Mouse (Mus musculus) spleen, postnatal 10 days (tissue): ENCODE data around the gene Mrpl19.

Experiments
- DNase-seq, 2 experiments: peaks; one replicate each; pipeline ENCODE4 v3.0.0; 2021 to 2022; ENCODE audit warnings: low spot score in 2 of 2

The Mrpl19 gene

DNA sequence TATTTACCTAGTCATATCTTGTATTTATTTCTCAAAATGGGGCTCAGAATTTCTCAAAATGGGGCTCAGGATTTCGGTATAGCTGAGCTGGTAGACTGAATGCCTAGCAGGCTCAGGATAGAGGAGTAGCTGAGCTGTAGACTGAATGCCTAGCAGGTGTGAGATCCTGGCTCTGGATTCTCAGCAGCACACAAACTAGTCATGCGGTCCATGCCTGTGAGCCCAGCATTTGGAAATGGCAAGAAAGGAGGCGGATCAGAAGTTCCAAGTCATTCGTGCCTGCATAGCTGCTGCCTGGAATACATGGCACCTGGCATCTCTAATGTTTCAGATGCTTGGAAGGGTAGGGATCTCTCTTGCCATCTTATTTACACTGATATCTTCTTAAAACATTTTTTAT, 36.4 kb downstream of the Mrpl19 start:
- no peak for DNase-seq

DNA sequence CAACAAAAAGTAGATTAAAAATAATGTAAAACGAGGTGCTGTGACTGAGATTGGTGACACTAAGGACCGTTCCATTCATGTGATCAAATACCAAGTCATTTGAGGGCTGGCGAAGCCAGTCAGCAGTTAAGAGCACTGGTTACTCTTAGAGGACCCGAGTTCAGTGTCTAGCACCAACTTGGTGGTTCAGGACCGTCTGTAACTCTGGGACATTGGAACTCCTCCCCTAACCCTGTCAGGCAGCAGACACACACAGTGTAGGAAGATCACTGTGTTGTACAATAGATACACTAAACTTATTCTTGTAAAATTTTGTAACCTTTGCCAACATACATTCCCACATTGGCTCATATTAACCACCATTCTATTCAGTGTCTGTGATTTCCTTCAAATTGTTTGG, 41.5 kb downstream of the Mrpl19 start:
- peak in 1 of 2 experiments; percentile 11 for DNase-seq

DNA sequence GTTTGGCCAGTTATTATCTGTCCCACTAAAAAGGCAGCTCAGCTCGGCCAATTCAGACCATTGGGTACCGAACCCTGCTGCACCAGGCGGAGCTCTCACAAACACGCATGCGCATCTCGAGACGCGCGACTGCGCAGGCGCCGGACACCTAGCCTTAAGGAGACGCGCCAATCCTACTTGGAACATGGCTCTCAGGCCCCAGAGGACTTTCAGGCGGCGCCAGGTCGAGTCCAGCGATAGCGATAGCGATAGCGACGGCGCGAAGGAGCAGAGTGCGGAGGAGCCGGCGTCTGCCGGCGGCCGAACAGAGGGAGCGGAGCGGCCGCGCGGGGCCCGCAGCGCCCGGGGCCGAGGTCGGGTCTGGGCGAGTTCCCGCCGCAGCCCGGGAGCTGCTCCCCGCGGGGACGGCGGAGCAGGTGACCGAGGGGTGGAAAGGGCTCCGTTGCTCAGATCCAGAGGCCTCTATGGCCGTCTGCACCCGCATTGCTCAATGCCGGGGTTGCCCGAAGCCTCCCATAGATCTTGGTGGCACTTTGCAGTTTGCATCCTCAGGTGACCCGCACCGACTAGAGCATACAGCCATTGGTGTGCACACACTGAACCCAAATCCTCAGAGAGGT, 42.1 kb downstream of the Mrpl19 start, which contains the start of gene Gcfc2:
Gcfc2 (plus strand) TSS at position 147 of the 620 bp plus-strand sequence.
- peak; percentile 94 to 95 for DNase-seq

DNA sequence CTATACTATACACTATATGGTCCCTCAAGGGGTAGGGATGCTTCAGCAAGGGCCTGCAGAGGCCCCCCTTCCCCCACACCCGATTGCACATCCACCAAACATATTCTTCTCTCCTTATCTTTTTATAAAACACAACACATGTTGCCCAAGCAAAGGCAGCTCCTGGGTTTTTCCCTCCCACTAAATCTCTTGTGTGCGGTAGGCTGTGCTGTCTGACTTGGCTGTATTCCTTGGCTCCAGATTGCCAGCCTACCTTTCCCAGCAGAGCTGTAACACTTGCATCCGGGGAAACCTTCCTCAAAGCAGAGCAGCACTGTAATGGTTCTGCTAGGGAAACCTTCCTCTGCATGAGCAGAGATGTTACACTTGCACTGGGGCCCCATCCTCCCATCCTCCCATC, 53.6 kb downstream of the Mrpl19 start:
- no peak for DNase-seq

DNA sequence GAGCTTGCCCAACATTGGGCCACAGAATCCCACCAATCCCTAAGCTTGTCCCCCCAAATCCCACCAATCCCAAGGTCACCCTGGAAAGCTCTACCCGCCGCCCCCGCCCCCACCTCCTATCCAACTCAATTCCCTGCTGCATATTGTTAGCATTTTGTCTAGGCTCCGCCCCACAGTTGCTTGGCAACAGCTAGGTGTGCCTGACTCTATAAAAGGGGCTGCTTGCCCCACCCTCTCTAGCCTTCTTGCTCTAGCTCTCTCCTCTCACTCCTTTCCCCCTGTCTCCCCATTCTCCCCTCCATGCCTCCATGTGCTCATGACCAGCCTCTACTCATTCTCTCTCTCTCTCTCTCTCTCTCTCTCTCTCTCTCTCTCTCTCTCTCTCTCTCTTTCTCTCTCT, 54.0 kb downstream of the Mrpl19 start:
- DNase-seq = no peak

DNA sequence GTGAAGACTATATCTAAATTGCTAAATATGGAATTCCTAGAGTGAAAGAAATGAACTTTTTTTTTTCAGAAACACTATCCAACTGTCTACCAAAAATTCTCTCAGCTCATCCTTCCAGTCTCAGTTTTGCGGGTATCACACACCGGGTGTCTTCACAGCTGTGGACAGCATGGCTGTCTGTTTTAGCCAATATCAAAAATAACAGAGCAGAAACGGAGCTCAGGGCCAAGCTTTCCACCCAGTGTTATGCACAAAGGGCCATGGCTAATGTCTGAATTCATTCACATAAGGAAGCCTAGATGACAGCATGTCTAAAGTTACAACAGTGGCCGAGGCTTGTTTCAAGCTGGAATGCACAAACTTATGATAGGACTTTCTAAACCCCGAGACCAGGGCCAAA, 54.5 kb downstream of the Mrpl19 start:
- no peak for DNase-seq

DNA sequence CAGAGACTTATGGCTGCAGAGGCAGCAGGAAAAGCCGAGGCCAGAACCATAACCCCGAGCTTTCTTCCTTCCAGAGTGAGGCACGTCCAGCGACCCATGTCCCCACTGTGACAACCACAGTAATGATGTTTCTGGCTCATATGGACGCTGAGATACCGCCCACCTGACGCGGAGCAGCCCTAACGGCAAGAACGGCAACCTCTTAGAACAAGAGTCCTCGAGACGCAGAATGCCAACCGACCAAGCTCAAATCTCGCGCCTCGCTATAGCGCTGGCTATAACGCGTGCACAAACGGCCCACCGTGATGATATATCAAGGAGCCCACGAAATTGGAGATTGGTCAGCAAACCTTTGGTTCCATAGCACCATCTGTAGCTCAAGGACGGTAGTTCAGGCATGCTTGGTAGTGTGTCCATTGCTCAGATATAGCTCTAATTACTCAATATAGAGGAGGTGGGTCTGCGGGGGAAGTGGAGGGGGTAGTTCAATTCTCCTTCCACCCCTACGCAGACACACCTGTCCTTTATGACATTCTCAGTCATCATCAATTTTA, 55.4 kb downstream of the Mrpl19 start:
- no peak for DNase-seq
